Mouse (Mus musculus): Measurements from ENCODE around the gene Atp6v0b.

DNA sequence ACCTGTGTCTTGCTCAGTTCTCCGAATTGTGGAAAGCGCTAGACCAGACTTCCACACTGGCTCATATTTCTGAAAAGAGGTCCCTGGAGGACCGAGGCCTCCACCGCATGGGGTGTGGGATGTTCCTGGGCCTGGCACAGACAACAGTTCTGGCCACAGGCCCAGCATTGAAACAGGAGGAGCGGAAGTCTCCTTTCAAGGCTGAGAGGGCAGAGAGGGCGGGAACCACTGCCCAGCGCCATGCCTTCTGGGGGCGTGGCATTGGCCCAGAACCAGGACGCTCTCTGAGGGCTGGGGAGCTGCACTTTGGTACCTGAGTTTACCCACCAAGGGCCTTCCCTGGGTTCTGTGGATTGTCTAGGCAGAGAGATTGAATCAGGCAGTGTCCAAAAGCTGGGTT is 21.1 kb downstream of the Atp6v0b start:
- TF ChIP-seq CTCF (conservative IDR thresholded peaks at IDR 0.05; ENCODE audit: insufficient read depth, insufficient read length, low read depth, low read length) (no peak), POLR2A (IDR thresholded peaks at IDR 0.05; ENCODE audit: low read depth, low read length) (no peak)

Measured in kidney, adult 2 months (tissue).